Mouse (Mus musculus) R1 (cell line): ENCODE measurements around the gene Nppa.

ENCODE experiments used
- DNase-seq: peaks from one replicate; pipeline ENCODE4 v3.0.0-alpha.2; 2018; ENCODE audit warnings: low read depth, low spot score

The Nppa gene

DNA sequence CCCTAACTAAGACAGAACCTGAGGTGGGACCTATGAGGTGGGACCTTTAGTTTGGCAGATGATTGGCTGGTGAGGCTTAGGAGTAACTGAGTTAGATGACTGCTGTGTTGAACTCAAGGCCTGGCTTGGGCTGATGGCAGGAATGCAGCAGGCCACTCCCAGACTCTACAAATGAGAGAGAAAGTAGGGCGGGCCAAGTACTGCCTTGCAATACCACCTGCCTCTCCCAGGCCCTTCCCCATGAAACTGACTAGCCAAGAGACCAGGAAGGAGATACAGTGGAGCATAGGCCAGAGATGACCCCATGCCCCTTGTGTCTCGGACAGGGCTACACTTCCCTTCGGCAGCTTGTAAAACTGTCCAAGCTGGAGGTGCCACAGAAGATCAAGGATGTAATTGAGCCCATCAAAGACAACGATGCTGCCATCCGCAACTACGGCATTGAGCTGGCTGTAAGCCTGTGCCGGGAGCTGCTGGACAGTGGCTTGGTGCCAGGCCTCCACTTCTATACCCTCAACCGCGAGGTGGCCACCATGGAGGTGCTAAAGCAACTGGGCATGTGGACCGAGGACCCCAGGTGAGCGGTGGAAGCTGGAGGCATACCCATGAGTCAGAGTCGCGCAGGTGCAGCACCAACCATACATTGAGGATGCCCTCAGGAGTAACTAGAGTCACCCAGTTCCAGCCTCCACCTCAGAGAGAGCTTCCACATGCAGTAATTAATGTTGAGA, 50.7 kb downstream of the Nppa start:
- peak; percentile 70 for DNase-seq
